Mouse (Mus musculus) midbrain, embryonic 10.5 days (tissue): ENCODE measurements around the gene Bpifa3. TPM values are rescaled to one million over a fixed set of nuclear protein-coding genes. Genes with fewer than 3 reads are reported as not detected.
"Not testable (repeated sequence)": the region's sequence is repeated elsewhere in the genome, so short reads cannot be mapped to it uniquely, and the experiment has no call there.

Source experiments
- DNase-seq: peaks from one replicate; pipeline ENCODE4 v3.0.0-alpha.2; 2017; ENCODE audit warnings: low spot score
- H3K27ac ChIP-seq: fragments of 300-500 bp; sonication (generic); replicated peaks from 2 replicates; pipeline ENCODE4 v1.5.1; 2016; ENCODE audit warnings: mild to moderate bottlenecking
- H3K27me3 ChIP-seq: fragments of 300-500 bp; sonication (generic); 2 replicates; pipeline ENCODE4 v1.6.1; 2016; ENCODE audit warnings: low read depth, mild to moderate bottlenecking; ENCODE audit not compliant: poor library complexity, severe bottlenecking
- H3K36me3 ChIP-seq: fragments of 300-500 bp; sonication (generic); 2 replicates; pipeline ENCODE4 v1.6.1; 2016; ENCODE audit warnings: mild to moderate bottlenecking, moderate library complexity
- H3K4me1 ChIP-seq: fragments of 300-500 bp; sonication (generic); 2 replicates; pipeline ENCODE4 v1.6.1; 2016
- H3K4me3 ChIP-seq: fragments of 300-500 bp; sonication (generic); 2 replicates; pipeline ENCODE4 v1.5.1; 2016; ENCODE audit warnings: mild to moderate bottlenecking, moderate library complexity
- H3K9me3 ChIP-seq: fragments of 300-500 bp; sonication (generic); replicated peaks from 2 replicates; pipeline ENCODE4 v1.6.1; 2016; ENCODE audit warnings: mild to moderate bottlenecking
- WGBS: fragments of 180-500 bp; shearing (Covaris S2); methylation state at CpG from one replicate; pipeline ENCODE4 v1.1.7; 2016; 5-methylcytosine and 5-hydroxymethylcytosine counted together
- polyA plus RNA-seq: library from polyadenylated mRNA; unstranded; fragments of >200 nt; fragmentation: Nextera tagmentation; extraction: Ambion mirVana; gene quantifications from 2 replicates; pipeline ENCODE4 v1.2.1, GENCODE M21; 2016

Gene Bpifa3
- not detected in 2 replicates for polyA plus RNA-seq

GRCm38 (mm10) chr2:154130120-154130519 lies at the start of gene Bpifa3:
Gene Bpifa3, plus strand, starts transcription at chr2:154130336.
- Histone ChIP-seq H3K27ac (no peak within 1 kb of the TSS), H3K9me3 (no peaks in the 10 kb centered on the region), H3K4me1 (no peaks in the 10 kb centered on the region), H3K36me3 (no peaks in the 10 kb centered on the region), H3K4me3 (no peak within 1 kb of the TSS), H3K27me3 (no peaks in the 10 kb centered on the region)
- DNase-seq = no peak
- WGBS = 84% methylated on average over 2 of the region's 2 CpGs

GRCm38 (mm10) chr2:154097734-154098133 lies 32.4 kb upstream of the Bpifa3 start:
- no peaks in the 10 kb centered on the region for H3K36me3 ChIP-seq
- no peak overlapping the region for H3K27ac ChIP-seq
- WGBS = 42% methylated on average over 1 of the region's 1 CpGs
- no peak for DNase-seq
- H3K4me3 ChIP-seq = no peak overlapping the region
- no peaks in the 10 kb centered on the region for H3K4me1 ChIP-seq
- H3K9me3 ChIP-seq = no peaks in the 10 kb centered on the region
- no peaks in the 10 kb centered on the region for H3K27me3 ChIP-seq

GRCm38 (mm10) chr2:154117381-154117780 lies 12.8 kb upstream of the Bpifa3 start:
- 88% methylated on average over 3 of the region's 3 CpGs for WGBS
- Histone ChIP-seq H3K27me3 (no peaks in the 10 kb centered on the region), H3K4me3 (no peak overlapping the region), H3K9me3 (no peaks in the 10 kb centered on the region), H3K4me1 (no peaks in the 10 kb centered on the region), H3K27ac (no peak overlapping the region), H3K36me3 (no peaks in the 10 kb centered on the region)
- DNase-seq = no peak

- 85% methylated on average over 4 of the region's 4 CpGs for WGBS
- Histone ChIP-seq H3K9me3 (no peaks in the 10 kb centered on the region), H3K27ac (no peak within 1 kb of the TSS), H3K4me3 (no peak within 1 kb of the TSS), H3K36me3 (no peaks in the 10 kb centered on the region), H3K4me1 (no peaks in the 10 kb centered on the region), H3K27me3 (no peaks in the 10 kb centered on the region)
- no peak for DNase-seq
Observed at GRCm38 (mm10) chr2:154142580-154142979, 12.4 kb downstream of the Bpifa3 start, which contains the start of gene Bpifa1. Gene Bpifa1, plus strand, starts transcription at chr2:154142880.

- H3K4me3 ChIP-seq = no peak overlapping the region
- no peaks in the 10 kb centered on the region for H3K36me3 ChIP-seq
- H3K27me3 ChIP-seq = no peaks in the 10 kb centered on the region
- no peak for DNase-seq
- no peaks in the 10 kb centered on the region for H3K9me3 ChIP-seq
- no peak overlapping the region for H3K27ac ChIP-seq
- WGBS = 84% methylated on average over 3 of the region's 3 CpGs
- no peaks in the 10 kb centered on the region for H3K4me1 ChIP-seq
Observed at GRCm38 (mm10) chr2:154143735-154144134, 13.6 kb downstream of the Bpifa3 start.

GRCm38 (mm10) chr2:154147496-154147895 lies 17.4 kb downstream of the Bpifa3 start:
- Histone ChIP-seq H3K27me3 (no peaks in the 10 kb centered on the region), H3K9me3 (no peaks in the 10 kb centered on the region), H3K36me3 (no peaks in the 10 kb centered on the region), H3K27ac (no peak overlapping the region), H3K4me1 (no peaks in the 10 kb centered on the region), H3K4me3 (no peak overlapping the region)
- WGBS = 73% methylated on average over 4 of the region's 4 CpGs
- no peak for DNase-seq

GRCm38 (mm10) chr2:154158433-154158832 lies 28.3 kb downstream of the Bpifa3 start:
- Histone ChIP-seq H3K4me3 (no peak overlapping the region), H3K27ac (no peak overlapping the region), H3K9me3 (peaks cover 9% of the 10 kb centered on the region; the same call in 1 of the 2 replicates), H3K36me3 (no peaks in the 10 kb centered on the region), H3K27me3 (no peaks in the 10 kb centered on the region), H3K4me1 (no peaks in the 10 kb centered on the region)
- WGBS = 39% methylated on average over 3 of the region's 3 CpGs
- peak; percentile 48 for DNase-seq

GRCm38 (mm10) chr2:154162307-154162706 lies 32.2 kb downstream of the Bpifa3 start, which contains the start of gene Bpifa5:
Gene Bpifa5, plus strand, starts transcription at chr2:154162607.
- WGBS = 89% methylated on average over 8 of the region's 8 CpGs

GRCm38 (mm10) chr2:154163306-154163705 lies 33.2 kb downstream of the Bpifa3 start:
- DNase-seq = no peak
- H3K4me1 ChIP-seq = no peaks in the 10 kb centered on the region
- no peak overlapping the region for H3K27ac ChIP-seq
- 91% methylated on average over 5 of the region's 5 CpGs for WGBS
- no peak overlapping the region for H3K4me3 ChIP-seq
- no peaks in the 10 kb centered on the region for H3K27me3 ChIP-seq
- H3K36me3 ChIP-seq = no peaks in the 10 kb centered on the region
- H3K9me3 ChIP-seq = peaks cover 9% of the 10 kb centered on the region; the same call in 1 of the 2 replicates

More at GRCm38 (mm10) chr2:154162307-154162706, 32.2 kb downstream of the Bpifa3 start, which contains the start of gene Bpifa5:
- H3K4me1 ChIP-seq = no peaks in the 10 kb centered on the region
- H3K9me3 ChIP-seq = peaks cover 9% of the 10 kb centered on the region; the same call in 1 of the 2 replicates
- no peaks in the 10 kb centered on the region for H3K36me3 ChIP-seq
- H3K27ac ChIP-seq = no peak within 1 kb of the TSS
- DNase-seq = no peak
- no peaks in the 10 kb centered on the region for H3K27me3 ChIP-seq
- H3K4me3 ChIP-seq = no peak within 1 kb of the TSS

- no peak overlapping the region for H3K4me3 ChIP-seq
- no peaks in the 10 kb centered on the region for H3K9me3 ChIP-seq
- H3K27ac ChIP-seq = no peak overlapping the region
- H3K27me3 ChIP-seq = no peaks in the 10 kb centered on the region
- WGBS = 68% methylated on average over 3 of the region's 3 CpGs
- H3K4me1 ChIP-seq = no peaks in the 10 kb centered on the region
- no peaks in the 10 kb centered on the region for H3K36me3 ChIP-seq
- no peak for DNase-seq
Observed at GRCm38 (mm10) chr2:154169172-154169571, 39.0 kb downstream of the Bpifa3 start.

GRCm38 (mm10) chr2:154171621-154172020 lies 41.5 kb downstream of the Bpifa3 start:
- no peaks in the 10 kb centered on the region for H3K9me3 ChIP-seq
- no peaks in the 10 kb centered on the region for H3K27me3 ChIP-seq
- WGBS = 78% methylated on average over 6 of the region's 6 CpGs
- H3K4me1 ChIP-seq = no peaks in the 10 kb centered on the region
- DNase-seq = no peak
- H3K27ac ChIP-seq = no peak overlapping the region
- H3K36me3 ChIP-seq = no peaks in the 10 kb centered on the region
- H3K4me3 ChIP-seq = no peak overlapping the region

GRCm38 (mm10) chr2:154173313-154173712 lies 43.2 kb downstream of the Bpifa3 start:
- Histone ChIP-seq H3K36me3 (no peaks in the 10 kb centered on the region), H3K4me1 (no peaks in the 10 kb centered on the region), H3K27ac (no peak overlapping the region), H3K27me3 (no peaks in the 10 kb centered on the region), H3K9me3 (no peaks in the 10 kb centered on the region), H3K4me3 (no peak overlapping the region)
- 44% methylated on average over 1 of the region's 1 CpGs for WGBS
- DNase-seq = peak; percentile 31

GRCm38 (mm10) chr2:154181900-154182299 lies 51.8 kb downstream of the Bpifa3 start:
- H3K27me3 ChIP-seq, H3K27ac ChIP-seq, H3K4me1 ChIP-seq, H3K36me3 ChIP-seq, H3K9me3 ChIP-seq, DNase-seq, H3K4me3 ChIP-seq: not testable (repeated sequence)
- WGBS = 87% methylated on average over 7 of the region's 7 CpGs

- H3K27me3 ChIP-seq, DNase-seq, H3K4me1 ChIP-seq, H3K27ac ChIP-seq, H3K4me3 ChIP-seq, H3K36me3 ChIP-seq, H3K9me3 ChIP-seq: not testable (repeated sequence)
- 91% methylated on average over 4 of the region's 4 CpGs for WGBS
Observed at GRCm38 (mm10) chr2:154183061-154183460, 52.9 kb downstream of the Bpifa3 start.
